Mouse (Mus musculus): ENCODE measurements at regions not wholly inside any gene's neighbourhood (a gene's known extent, or its start where the extent isn't known, plus 50 kb on each side); places are given as distances from the start of the nearest gene placed in this dataset.

- 64% methylated on average over 7 of the region's 7 CpGs for WGBS (ENCODE audit: insufficient replicate concordance)
These were observed 348.2 kb downstream of the Hlx start for GRCm38 (mm10) chr1:184384088-184384823.

DNA sequence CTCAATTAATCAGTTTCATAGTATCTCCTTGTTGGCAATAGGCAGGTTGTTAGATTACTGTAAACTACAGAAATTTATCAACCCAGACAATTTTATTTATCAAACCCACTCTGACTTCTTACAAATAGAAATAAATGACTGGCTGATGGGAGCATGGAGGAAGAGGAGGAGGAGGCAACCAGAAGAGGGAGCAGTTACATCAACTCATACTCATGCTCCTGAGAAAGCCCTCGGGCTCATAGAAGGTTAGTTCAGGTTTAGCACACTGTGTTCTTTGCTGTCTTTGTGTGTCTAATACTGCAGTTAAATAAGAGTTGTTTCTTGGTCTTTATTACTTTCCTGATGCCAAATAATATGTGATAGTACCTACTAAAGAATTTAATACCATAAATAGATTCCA, 344.6 kb upstream of the 1700056E22Rik start:
- no peaks in the 10 kb centered on the region for H3K9me3 ChIP-seq (ENCODE audit: control insufficient read depth, low read length)
- 47% methylated on average over 1 of the region's 1 CpGs for WGBS (ENCODE audit: insufficient replicate concordance)
- no peak overlapping the region for H3K4me2 ChIP-seq (ENCODE audit: low read depth)
- no peak for ATAC-seq (ENCODE audit: insufficient read depth)
- no peak for TF ChIP-seq CTCF (IDR thresholded peaks at IDR 0.05; ENCODE audit: low read depth)
- TF ChIP-seq EP300 (IDR thresholded peaks at IDR 0.05; ENCODE audit: low read depth): no peak
- no peaks in the 10 kb centered on the region for H3K4me1 ChIP-seq (replicated peaks; ENCODE audit: control insufficient read depth in 2 of 2, insufficient read depth in 2 of 2, low read length in 1 of 2)
- no peak for DNase-seq (ENCODE audit: low read depth in 3 of 3, low spot score in 3 of 3)
- H3K27me3 ChIP-seq (ENCODE audit: control insufficient read depth, insufficient read depth, low read length): no peaks in the 10 kb centered on the region
- no peak overlapping the region for H3K27ac ChIP-seq
- no peaks in the 10 kb centered on the region for H3K36me3 ChIP-seq (replicated peaks; ENCODE audit: control insufficient read depth, insufficient read depth, low read depth)
- H3K4me3 ChIP-seq (ENCODE audit: insufficient read depth in 1 of 2, low read depth in 2 of 2, low read length in 2 of 2): no peak overlapping the region
- no peak overlapping the region for H3K9ac ChIP-seq (replicated peaks)

More at GRCm38 (mm10) chr1:184384088-184384823, 348.2 kb downstream of the Hlx start:
- H3K4me2 ChIP-seq (ENCODE audit: low read depth): no peak overlapping the region
- no peak overlapping the region for H3K4me3 ChIP-seq (ENCODE audit: insufficient read depth in 1 of 2, low read depth in 2 of 2, low read length in 2 of 2)
- no peaks in the 10 kb centered on the region for H3K9me3 ChIP-seq (ENCODE audit: control insufficient read depth, low read length)
- no peaks in the 10 kb centered on the region for H3K36me3 ChIP-seq (replicated peaks; ENCODE audit: control insufficient read depth, insufficient read depth, low read depth)
- H3K27ac ChIP-seq: no peak overlapping the region
- ATAC-seq (ENCODE audit: insufficient read depth): no peak
- H3K4me1 ChIP-seq (replicated peaks; ENCODE audit: control insufficient read depth in 2 of 2, insufficient read depth in 2 of 2, low read length in 1 of 2): no peaks in the 10 kb centered on the region
- TF ChIP-seq EP300 (IDR thresholded peaks at IDR 0.05; ENCODE audit: low read depth): no peak
- TF ChIP-seq CTCF (IDR thresholded peaks at IDR 0.05; ENCODE audit: low read depth): no peak
- H3K9ac ChIP-seq (replicated peaks): no peak overlapping the region
- no peak for DNase-seq (ENCODE audit: low read depth in 3 of 3, low spot score in 3 of 3)
- no peaks in the 10 kb centered on the region for H3K27me3 ChIP-seq (ENCODE audit: control insufficient read depth, insufficient read depth, low read length)

DNA sequence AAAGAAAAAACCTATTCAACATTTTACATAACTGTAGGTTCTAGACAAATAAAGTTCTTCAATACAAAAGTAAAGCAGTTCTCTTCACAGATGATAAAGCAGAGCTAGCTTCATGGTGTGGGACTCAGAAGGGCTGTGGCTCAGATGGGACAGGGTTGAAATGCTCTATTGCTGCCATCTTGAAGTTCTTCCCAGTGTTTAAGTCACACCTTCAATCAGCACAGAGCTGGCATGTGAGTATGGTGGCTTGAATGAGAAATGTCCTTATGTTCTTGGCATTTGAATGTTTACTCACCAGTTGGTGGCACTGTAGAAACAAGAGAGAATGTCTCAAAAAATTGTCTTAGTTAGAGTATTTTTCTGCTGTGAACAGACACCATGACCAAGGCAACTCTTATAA, 330.9 kb upstream of the 1700056E22Rik start:
- no peaks in the 10 kb centered on the region for H3K36me3 ChIP-seq (replicated peaks; ENCODE audit: control insufficient read depth, insufficient read depth, low read depth)
- no peaks in the 10 kb centered on the region for H3K9me3 ChIP-seq (ENCODE audit: control insufficient read depth, low read length)
- H3K9ac ChIP-seq (replicated peaks): no peak overlapping the region
- DNase-seq (ENCODE audit: low read depth in 3 of 3, low spot score in 3 of 3) (no peak), ATAC-seq (ENCODE audit: insufficient read depth) (no peak)
- H3K4me2 ChIP-seq (ENCODE audit: low read depth): no peak overlapping the region
- no peak overlapping the region for H3K27ac ChIP-seq
- H3K4me3 ChIP-seq (ENCODE audit: insufficient read depth in 1 of 2, low read depth in 2 of 2, low read length in 2 of 2): no peak overlapping the region
- TF ChIP-seq CTCF (IDR thresholded peaks at IDR 0.05; ENCODE audit: low read depth): no peak
- TF ChIP-seq EP300 (IDR thresholded peaks at IDR 0.05; ENCODE audit: low read depth): no peak
- H3K27me3 ChIP-seq (ENCODE audit: control insufficient read depth, insufficient read depth, low read length): no peaks in the 10 kb centered on the region
- H3K4me1 ChIP-seq (replicated peaks; ENCODE audit: control insufficient read depth in 2 of 2, insufficient read depth in 2 of 2, low read length in 1 of 2): no peaks in the 10 kb centered on the region

GRCm38 (mm10) chr1:184358226-184358568, 324.1 kb upstream of the 1700056E22Rik start:
- Histone ChIP-seq H3K27ac (no peak overlapping the region), H3K4me2 (ENCODE audit: low read depth) (no peak overlapping the region)
- WGBS (ENCODE audit: insufficient replicate concordance): 42% methylated on average over 6 of the region's 6 CpGs

DNA sequence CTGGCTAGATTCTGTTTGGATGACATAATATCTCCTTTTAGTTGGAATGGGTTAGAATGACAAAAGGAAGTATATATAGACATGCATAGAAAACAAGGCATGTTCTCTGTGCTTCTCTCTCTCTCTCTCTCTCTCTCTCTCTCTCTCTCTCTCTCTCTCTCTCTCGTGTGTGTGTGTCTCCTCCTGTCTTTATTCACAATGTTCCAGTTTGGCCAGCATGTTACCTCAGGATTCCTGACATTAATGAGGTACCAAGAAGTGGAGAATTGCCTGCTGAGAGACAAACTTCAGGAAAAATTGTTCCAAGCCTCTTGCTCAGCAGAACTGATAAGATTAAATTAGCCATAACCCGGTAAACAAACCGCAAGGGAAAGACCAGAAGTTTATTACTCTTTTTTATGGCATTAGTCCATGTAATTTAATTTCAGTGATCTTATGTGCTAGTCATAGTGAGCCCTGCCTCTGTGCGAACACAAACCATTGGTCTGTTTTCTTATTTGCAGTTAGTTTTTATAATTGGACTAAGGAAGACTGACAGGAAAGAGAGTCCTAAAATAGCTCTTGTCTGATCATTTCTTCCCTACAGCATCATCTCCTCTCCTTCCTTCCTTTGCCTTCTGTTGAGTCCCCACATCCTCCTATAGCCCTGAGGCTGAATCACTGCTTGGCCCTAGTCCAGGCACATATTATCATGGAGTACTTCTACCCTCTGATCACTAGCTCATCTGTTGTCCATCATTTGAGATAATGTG, 323.5 kb upstream of the 1700056E22Rik start:
- no peaks in the 10 kb centered on the region for H3K9me3 ChIP-seq (ENCODE audit: control insufficient read depth, low read length)
- no peak overlapping the region for H3K27ac ChIP-seq
- no peak for DNase-seq (ENCODE audit: low read depth in 3 of 3, low spot score in 3 of 3)
- peak; percentile 39; the same call in 1 of the 2 replicates for ATAC-seq (ENCODE audit: insufficient read depth)
- H3K9ac ChIP-seq (replicated peaks): no peak overlapping the region
- no peaks in the 10 kb centered on the region for H3K27me3 ChIP-seq (ENCODE audit: control insufficient read depth, insufficient read depth, low read length)
- TF ChIP-seq CTCF (IDR thresholded peaks at IDR 0.05; ENCODE audit: low read depth): no peak
- no peak for TF ChIP-seq EP300 (IDR thresholded peaks at IDR 0.05; ENCODE audit: low read depth)
- peaks cover 0 to 11% of the 10 kb centered on the region in 2 experiments; a peak in 2 of 4 replicates for H3K4me1 ChIP-seq (replicated peaks; ENCODE audit: control insufficient read depth in 2 of 2, insufficient read depth in 2 of 2, low read length in 1 of 2)
- H3K4me2 ChIP-seq (ENCODE audit: low read depth): no peak overlapping the region
- H3K4me3 ChIP-seq (ENCODE audit: insufficient read depth in 1 of 2, low read depth in 2 of 2, low read length in 2 of 2): no peak overlapping the region
- WGBS (ENCODE audit: insufficient replicate concordance): 48% methylated on average over 4 of the region's 4 CpGs
- no peaks in the 10 kb centered on the region for H3K36me3 ChIP-seq (replicated peaks; ENCODE audit: control insufficient read depth, insufficient read depth, low read depth)

More at GRCm38 (mm10) chr1:184358226-184358568, 324.1 kb upstream of the 1700056E22Rik start:
- H3K9ac ChIP-seq (replicated peaks): no peak overlapping the region
- no peak overlapping the region for H3K4me3 ChIP-seq (ENCODE audit: insufficient read depth in 1 of 2, low read depth in 2 of 2, low read length in 2 of 2)
- H3K9me3 ChIP-seq (ENCODE audit: control insufficient read depth, low read length): no peaks in the 10 kb centered on the region
- TF ChIP-seq EP300 (IDR thresholded peaks at IDR 0.05; ENCODE audit: low read depth): no peak
- no peak for TF ChIP-seq CTCF (IDR thresholded peaks at IDR 0.05; ENCODE audit: low read depth)
- no peaks in the 10 kb centered on the region for H3K36me3 ChIP-seq (replicated peaks; ENCODE audit: control insufficient read depth, insufficient read depth, low read depth)
- DNase-seq (ENCODE audit: low read depth in 3 of 3, low spot score in 3 of 3) (no peak), ATAC-seq (ENCODE audit: insufficient read depth) (peak; percentile 26; the same call in 1 of the 2 replicates)
- H3K27me3 ChIP-seq (ENCODE audit: control insufficient read depth, insufficient read depth, low read length): no peaks in the 10 kb centered on the region
- H3K4me1 ChIP-seq (replicated peaks; ENCODE audit: control insufficient read depth in 2 of 2, insufficient read depth in 2 of 2, low read length in 1 of 2): peaks cover 0 to 8% of the 10 kb centered on the region in 2 experiments; a peak in 1 of 4 replicates

All from liver, embryonic 14.5 days (tissue).